ENCODE assay signal across 15 mouse cellular contexts in genomic region chr6:6854902-6855745, GRCm38 (mm10). TPM values are rescaled to one million over a fixed set of nuclear protein-coding genes. Genes with fewer than 3 reads are reported as not detected.
A peak's percentile ranks its signal among the peaks of the same experiment; 100 is the strongest.
DNase-seq lines count a peak whose midpoint lies in the region; ATAC-seq and TF ChIP-seq lines count a peak whose summit lies in the region.
"Had no signal": no experiment of that assay in that cellular context is flagged by ENCODE, and none has a peak within 500 bp of the region (broad histone marks: within the 10 kb centered on the region; RNA-seq: fewer than 3 reads in every experiment).

No protein-coding gene starts in this region.

- 6% methylated on average over 25 of the region's 25 CpGs for WGBS in embryonic facial prominence, embryonic 14.5 days
- WGBS in limb, embryonic 14.5 days: 1% methylated on average over 25 of the region's 25 CpGs
- 4% methylated on average over 25 of the region's 25 CpGs for WGBS in liver, postnatal 0 days (ENCODE audit: insufficient replicate concordance)

- H3K36me3 ChIP-seq in embryonic facial prominence, embryonic 14.5 days (ENCODE audit: control insufficient read depth, insufficient read depth, low read length): no peaks in the 10 kb centered on the region
- no peaks in the 10 kb centered on the region for H3K36me3 ChIP-seq in limb, embryonic 14.5 days (ENCODE audit: control insufficient read depth, insufficient read depth, low read length)
- no peaks in the 10 kb centered on the region for H3K36me3 ChIP-seq in liver, postnatal 0 days (replicated peaks; ENCODE audit: insufficient read depth, low read length)
- H3K36me3 ChIP-seq: hindbrain, embryonic 15.5 days had no signal

- no peak for TF ChIP-seq POLR2A in limb, embryonic 14.5 days (IDR thresholded peaks at IDR 0.05; ENCODE audit: borderline replicate concordance, extremely low read depth, insufficient read depth, insufficient read length)

- H3K27me3 ChIP-seq in embryonic facial prominence, embryonic 14.5 days (replicated peaks; ENCODE audit: control insufficient read depth, insufficient read depth, low read length): peaks cover 97% of the 10 kb centered on the region
- H3K27me3 ChIP-seq in limb, embryonic 14.5 days (ENCODE audit: control insufficient read depth, insufficient read depth, low read length): peaks cover 97% of the 10 kb centered on the region
- peaks cover 90% of the 10 kb centered on the region for H3K27me3 ChIP-seq in liver, postnatal 0 days (ENCODE audit: insufficient read depth, low read length)

- ATAC-seq in embryonic facial prominence, embryonic 14.5 days (ENCODE audit: low read depth): peak; percentile 53; the same call in 1 of the 2 replicates
- ATAC-seq in limb, embryonic 14.5 days (ENCODE audit: low FRiP score, low read depth): no peak
- ATAC-seq in liver, postnatal 0 days: no peak
- no peak for ATAC-seq in inflammation-experienced regulatory T-cells, adult 6 months
- ATAC-seq: Patski had no signal

- peaks cover 4% of the 10 kb centered on the region; the same call in 1 of the 2 replicates for H3K4me1 ChIP-seq in embryonic facial prominence, embryonic 14.5 days (ENCODE audit: control insufficient read depth, insufficient read depth, low read length)
- peaks cover 3% of the 10 kb centered on the region; the same call in 1 of the 2 replicates for H3K4me1 ChIP-seq in limb, embryonic 14.5 days (ENCODE audit: control insufficient read depth, insufficient read depth, low read length)
- H3K4me1 ChIP-seq in liver, postnatal 0 days (ENCODE audit: insufficient read depth): no peaks in the 10 kb centered on the region
- H3K4me1 ChIP-seq: hindbrain, embryonic 15.5 days had no signal

- peak overlapping the region; percentile 46 for H3K4me2 ChIP-seq in embryonic facial prominence, embryonic 14.5 days (ENCODE audit: low read depth, low read length)
- H3K4me2 ChIP-seq in limb, embryonic 14.5 days (replicated peaks; ENCODE audit: low read depth, low read length, severe bottlenecking): peak overlapping the region; percentile 32; the same call in 1 of the 2 replicates
- no peak overlapping the region for H3K4me2 ChIP-seq in liver, postnatal 0 days (ENCODE audit: low read depth, low read length)
- H3K4me2 ChIP-seq: hindbrain, embryonic 15.5 days; liver, embryonic 11.5 days had no signal

- H3K9me3 ChIP-seq in embryonic facial prominence, embryonic 14.5 days (ENCODE audit: control insufficient read depth, low read length): no peaks in the 10 kb centered on the region
- H3K9me3 ChIP-seq in limb, embryonic 14.5 days (ENCODE audit: control insufficient read depth, low read length): no peaks in the 10 kb centered on the region
- H3K9me3 ChIP-seq in liver, postnatal 0 days (ENCODE audit: low read length): no peaks in the 10 kb centered on the region
- H3K9me3 ChIP-seq: hindbrain, embryonic 15.5 days had no signal

- no peak for TF ChIP-seq CTCF in gastrocnemius, adult 2 months (IDR thresholded peaks at IDR 0.05)
- TF ChIP-seq CTCF in liver, postnatal 0 days (IDR thresholded peaks at IDR 0.05; ENCODE audit: low read depth): no peak

- no peak overlapping the region for H3K27ac ChIP-seq in embryonic facial prominence, embryonic 14.5 days (replicated peaks; ENCODE audit: low read depth, low read length)
- no peak overlapping the region for H3K27ac ChIP-seq in limb, embryonic 14.5 days (replicated peaks; ENCODE audit: low read depth, low read length)
- no peak overlapping the region for H3K27ac ChIP-seq in gastrocnemius, adult 2 months
- H3K27ac ChIP-seq in liver, postnatal 0 days (ENCODE audit: low read depth): no peak overlapping the region
- H3K27ac ChIP-seq: hindbrain, embryonic 15.5 days had no signal

- intact Hi-C loops in gastrocnemius, adult 2 months (cut with DNase I): no loop called here

- no peak overlapping the region for H3K9ac ChIP-seq in embryonic facial prominence, embryonic 14.5 days (ENCODE audit: low read depth, low read length)
- H3K9ac ChIP-seq in limb, embryonic 14.5 days (ENCODE audit: low read depth, low read length, severe bottlenecking): no peak overlapping the region
- H3K9ac ChIP-seq in liver, postnatal 0 days (replicated peaks): no peak overlapping the region
- H3K9ac ChIP-seq: hindbrain, embryonic 15.5 days had no signal

- no peak overlapping the region for H3K4me3 ChIP-seq in embryonic facial prominence, embryonic 14.5 days (ENCODE audit: low read depth, low read length)
- 0 out of 2 replicates have a peak overlapping the region, but pooled peaks have one; percentile 5 for H3K4me3 ChIP-seq in limb, embryonic 14.5 days (replicated peaks; ENCODE audit: low read length)
- H3K4me3 ChIP-seq in gastrocnemius, adult 2 months: no peak overlapping the region
- no peak overlapping the region for H3K4me3 ChIP-seq in liver, postnatal 0 days (ENCODE audit: low read depth, low read length)
- H3K4me3 ChIP-seq: hindbrain, embryonic 15.5 days had no signal

- peak; percentile 46 for DNase-seq in embryo, embryonic 10.5 days (ENCODE audit: low spot score)
- no peak for DNase-seq in embryo, embryonic 10 days (ENCODE audit: low spot score)
- peak; percentile 27 for DNase-seq in ES-CJ7 (ENCODE audit: low read depth, low spot score)
- DNase-seq in embryonic facial prominence, embryonic 14.5 days (ENCODE audit: low spot score): no peak
- DNase-seq in limb, embryonic 14.5 days (ENCODE audit: low spot score): no peak
- no peak for DNase-seq in gastrocnemius, adult 2 months
- no peak for DNase-seq in liver, postnatal 0 days
- DNase-seq: cerebellum, adult 9-10 months; kidney, adult 9 months had no signal

- no peak for TF ChIP-seq EP300 in liver, postnatal 0 days (IDR thresholded peaks at IDR 0.05; ENCODE audit: low read depth)

RNA-seq across cellular contexts. Expression of gene Dlx6, which starts 8.0 kb away (rescaled TPM):
- polyA plus RNA-seq in embryonic facial prominence, embryonic 14.5 days (2014; fragmentation: Nextera tagmentation; extraction: Ambion mirVana): 2.8 and 3.7 TPM in 2 replicates
- polyA plus RNA-seq in limb, embryonic 14.5 days (2012; rRNA removed): 6.8 and 7.4 TPM in 2 replicates
- polyA plus RNA-seq in limb, embryonic 14.5 days (2014; fragmentation: Nextera tagmentation; extraction: Ambion mirVana): 1.00 and 1.8 TPM in 2 replicates
- not detected for total RNA-seq in gastrocnemius, adult 2 months (2021)
- not detected in 2 replicates for polyA plus RNA-seq in liver, postnatal 0 days (2015; fragmentation: Nextera tagmentation; extraction: Ambion mirVana)
- polyA plus RNA-seq in inflammation-experienced regulatory T-cells, adult 6 months (2017; shearing (Covaris generic)): not detected
- polyA plus RNA-seq: liver, embryonic 11.5 days; lung, embryonic 16.5 days; neural tube, embryonic 14.5 days had no signal

RNA-seq across cellular contexts. Expression of gene Dlx5, which starts 26.8 kb away (rescaled TPM):
- 38.0 and 40.2 TPM in 2 replicates for polyA plus RNA-seq in embryonic facial prominence, embryonic 14.5 days (2014; fragmentation: Nextera tagmentation; extraction: Ambion mirVana)
- 18.8 and 20.8 TPM in 2 replicates for polyA plus RNA-seq in limb, embryonic 14.5 days (2012; rRNA removed)
- polyA plus RNA-seq in limb, embryonic 14.5 days (2014; fragmentation: Nextera tagmentation; extraction: Ambion mirVana): 35.1 and 35.7 TPM in 2 replicates
- not detected for total RNA-seq in gastrocnemius, adult 2 months (2021)
- not detected in 2 replicates for polyA plus RNA-seq in liver, postnatal 0 days (2015; fragmentation: Nextera tagmentation; extraction: Ambion mirVana)
- not detected for polyA plus RNA-seq in inflammation-experienced regulatory T-cells, adult 6 months (2017; shearing (Covaris generic))
- polyA plus RNA-seq: neural tube, embryonic 14.5 days had no signal

Comparison
In these comparisons a context has a peak if more than half of its experiments do, and no peak if none do; other contexts are left out.
1. DNase-seq: peak in embryo, embryonic 10.5 days (single experiment) and ES-CJ7 (single experiment); none in embryo, embryonic 10 days (single experiment), embryonic facial prominence, embryonic 14.5 days (single experiment), limb, embryonic 14.5 days (single experiment), gastrocnemius, adult 2 months (single experiment) and liver, postnatal 0 days (single experiment).
2. RNA of gene Dlx5, which starts 26.8 kb away (polyA plus RNA-seq): 38.0 to 40.2 TPM in embryonic facial prominence, embryonic 14.5 days and 18.8 to 35.7 TPM in limb, embryonic 14.5 days; not detected in liver, postnatal 0 days and not detected in inflammation-experienced regulatory T-cells, adult 6 months; every median in the first group is over 10 times any median in the second.